Mouse (Mus musculus) ES-E14 (cell line): ENCODE measurements around the gene Cdh13.

ENCODE experiments used
- CHD2 ChIP-seq: IDR thresholded peaks from 2 replicates; pipeline ENCODE4 v1.6.1; 2014; ENCODE audit warnings: mild to moderate bottlenecking, low read depth, low read length, inconsistent platforms
- MAFK ChIP-seq: IDR thresholded peaks from 2 replicates; pipeline ENCODE4 v1.6.1; 2014; ENCODE audit warnings: mild to moderate bottlenecking, low read depth, low read length, inconsistent platforms; ENCODE audit not compliant: insufficient read depth
- ZC3H11A ChIP-seq: IDR thresholded peaks from 2 replicates; pipeline ENCODE4 v1.6.1; 2012; ENCODE audit warnings: low read depth, mild to moderate bottlenecking, inconsistent platforms, low read length, borderline replicate concordance
- ZNF384 ChIP-seq: IDR thresholded peaks from 2 replicates; pipeline ENCODE4 v1.6.1; 2012; ENCODE audit warnings: low read depth, low read length, inconsistent platforms

DNA sequence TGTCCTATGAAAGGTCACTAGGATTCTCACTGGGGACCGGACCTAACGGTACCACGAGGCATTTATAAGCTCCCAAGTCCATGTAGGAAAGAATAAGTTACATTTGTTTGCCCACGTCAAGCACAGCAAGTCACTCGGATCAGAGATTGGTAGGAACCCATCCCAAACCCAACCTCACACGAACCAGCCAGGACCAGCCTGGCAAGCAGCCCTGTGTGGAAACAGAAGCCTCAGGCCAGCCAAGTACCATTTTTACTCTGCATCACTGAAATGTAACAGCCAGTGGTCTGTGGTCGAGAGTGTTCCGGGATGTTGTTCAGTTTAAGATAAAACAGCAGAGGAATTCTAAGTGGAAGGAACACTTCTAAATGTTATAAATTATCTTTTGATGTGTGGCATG is 587.2 kb downstream of the Cdh13 start:
- TF ChIP-seq ZNF384 (no peak), MAFK (no peak), ZC3H11A (no peak), CHD2 (no peak)
